Mouse (Mus musculus) CH12.LX (cell line): ENCODE results near the gene Ninl.

Experiments used
- CTCF ChIP-seq, 2 experiments: IDR thresholded peaks in 1 of 2; conservative IDR thresholded peaks in 1 of 2; 2 replicates each; pipeline ENCODE4 v1.5.1; 2011 to 2012; ENCODE audit warnings: low read depth in 2 of 2, low read length in 2 of 2, improper control_type of control experiment in 1 of 2, inconsistent platforms in 1 of 2, mild to moderate bottlenecking in 1 of 2, moderate library complexity in 1 of 2
- EP300 ChIP-seq: IDR thresholded peaks from 2 replicates; pipeline ENCODE4 v1.6.1; 2011; ENCODE audit warnings: low read length, improper control_type of control experiment
- NELFE ChIP-seq: IDR thresholded peaks from 2 replicates; pipeline ENCODE4 v1.6.1; 2011; ENCODE audit warnings: low read depth, low read length, improper control_type of control experiment
- POLR2A ChIP-seq: IDR thresholded peaks from 2 replicates; pipeline ENCODE4 v1.6.1; 2011; ENCODE audit warnings: low read depth, mild to moderate bottlenecking, improper control_type of control experiment, low read length
- SMC3 ChIP-seq: IDR thresholded peaks from 2 replicates; pipeline ENCODE4 v1.6.1; 2011; ENCODE audit warnings: low read depth, low read length, improper control_type of control experiment
- USF1 ChIP-seq: IDR thresholded peaks from 2 replicates; pipeline ENCODE4 v1.6.1; 2014; ENCODE audit warnings: low read depth, mild to moderate bottlenecking, inconsistent platforms, low read length, improper control_type of control experiment
- ZC3H11A ChIP-seq: IDR thresholded peaks from 2 replicates; pipeline ENCODE4 v1.6.1; 2012; ENCODE audit warnings: low read depth, mild to moderate bottlenecking, inconsistent platforms, low read length, improper control_type of control experiment

DNA sequence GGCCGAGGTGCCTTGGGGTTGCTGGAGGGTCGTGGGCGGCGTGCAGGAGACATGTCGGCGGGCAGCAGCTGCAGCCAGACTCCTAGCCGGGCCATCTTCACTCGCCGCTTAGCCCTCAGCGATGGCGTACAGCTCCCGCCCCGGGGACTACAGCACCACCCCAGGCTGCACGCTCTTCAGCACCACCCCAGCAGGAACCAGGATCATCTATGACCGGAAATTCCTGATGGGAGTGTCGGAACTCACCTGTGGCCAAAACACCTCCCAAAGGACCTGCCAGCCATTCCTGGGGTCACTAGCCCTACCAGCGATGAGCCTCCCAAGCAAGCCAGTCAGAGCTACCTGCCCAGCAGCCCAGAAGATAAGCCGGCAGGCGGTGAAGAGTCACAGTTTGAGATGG lies 105.7 kb downstream of the Ninl start:
- TF ChIP-seq POLR2A (no peak), EP300 (no peak), ZC3H11A (no peak), NELFE (no peak), SMC3 (no peak), USF1 (no peak), CTCF (conservative IDR thresholded peaks at IDR 0.05 in 1 of 2, IDR thresholded peaks at IDR 0.05 in 1 of 2; ENCODE audit: low read depth in 2 of 2, low read length in 2 of 2) (no peak)
